Mouse (Mus musculus) CH12.LX (cell line): ENCODE measurements around the gene Kcnk2. TPM values are rescaled to one million over a fixed set of nuclear protein-coding genes. Genes with fewer than 3 reads are reported as not detected.

Source experiments
- DNase-seq: peaks from one replicate; pipeline ENCODE4 v3.0.0-alpha.2; 2013; ENCODE audit errors: extremely low read depth
- H3K27ac ChIP-seq: 2 replicates; pipeline ENCODE4 v1.5.1; 2012; ENCODE audit warnings: low read depth, mild to moderate bottlenecking, control low read depth, moderate library complexity; ENCODE audit not compliant: insufficient read depth
- H3K27me3 ChIP-seq: replicated peaks from 2 replicates; pipeline ENCODE3; 2012; ENCODE audit warnings: inconsistent platforms
- H3K36me3 ChIP-seq, 2 experiments: replicated peaks in 1 of 2; 2 replicates each; pipeline versions ENCODE3 to v1.6.1; 2012; ENCODE audit warnings: inconsistent platforms in 1 of 2, low read length in 1 of 2, mild to moderate bottlenecking in 1 of 2, mixed read lengths in 1 of 2, moderate library complexity in 1 of 2; ENCODE audit not compliant: control insufficient read depth in 1 of 2, insufficient read depth in 1 of 2
- H3K4me1 ChIP-seq, 2 experiments: 2 replicates each; pipeline ENCODE4 v1.6.1; 2012; ENCODE audit warnings: inconsistent platforms in 1 of 2, moderate library complexity in 1 of 2; ENCODE audit not compliant: insufficient read depth in 2 of 2, control insufficient read depth in 1 of 2
- H3K4me2 ChIP-seq: 2 replicates; pipeline ENCODE4 v1.6.1; 2012; ENCODE audit warnings: low read depth, mild to moderate bottlenecking, control low read depth; ENCODE audit not compliant: poor library complexity, insufficient read depth, severe bottlenecking
- H3K4me3 ChIP-seq, 3 experiments: fragments of 150-350 bp in 1 of 3; sonication (generic) in 1 of 3; replicated peaks in 1 of 3; 2 replicates each; pipeline versions ENCODE3 to v1.5.1; 2011 to 2012; ENCODE audit warnings: low read depth in 2 of 3, low read length in 2 of 3, mild to moderate bottlenecking in 2 of 3, moderate library complexity in 2 of 3, control low read depth in 1 of 3, improper control_type of control experiment in 1 of 3, inconsistent platforms in 1 of 3, mixed read lengths in 1 of 3; ENCODE audit not compliant: poor library complexity in 1 of 3
- H3K79me2 ChIP-seq: replicated peaks from 2 replicates; pipeline ENCODE4 v1.6.1; 2012; ENCODE audit warnings: mild to moderate bottlenecking, moderate library complexity; ENCODE audit not compliant: control insufficient read depth, poor library complexity, insufficient read depth, severe bottlenecking; ENCODE audit errors: extremely low read depth
- H3K9ac ChIP-seq: 2 replicates; pipeline ENCODE4 v1.6.1; 2012; ENCODE audit warnings: low read depth, mild to moderate bottlenecking, control low read depth, moderate library complexity; ENCODE audit not compliant: insufficient read depth
- H3K9me3 ChIP-seq: replicated peaks from 2 replicates; pipeline ENCODE3; 2012; ENCODE audit warnings: low read length, inconsistent platforms, mixed read lengths
- BHLHE40 ChIP-seq: IDR thresholded peaks from 2 replicates; pipeline ENCODE4 v1.6.1; 2011; ENCODE audit warnings: mild to moderate bottlenecking, low read depth, low read length, improper control_type of control experiment
- CHD2 ChIP-seq: IDR thresholded peaks from 2 replicates; pipeline ENCODE4 v1.6.1; 2011; ENCODE audit warnings: low read length, improper control_type of control experiment
- CTCF ChIP-seq, 2 experiments: IDR thresholded peaks in 1 of 2; conservative IDR thresholded peaks in 1 of 2; 2 replicates each; pipeline ENCODE4 v1.5.1; 2011 to 2012; ENCODE audit warnings: low read depth in 2 of 2, low read length in 2 of 2, improper control_type of control experiment in 1 of 2, inconsistent platforms in 1 of 2, mild to moderate bottlenecking in 1 of 2, moderate library complexity in 1 of 2
- E2F4 ChIP-seq: IDR thresholded peaks from 2 replicates; pipeline ENCODE4 v1.6.1; 2011; ENCODE audit warnings: low read depth, low read length, improper control_type of control experiment; ENCODE audit not compliant: insufficient replicate concordance
- EP300 ChIP-seq: IDR thresholded peaks from 2 replicates; pipeline ENCODE4 v1.6.1; 2011; ENCODE audit warnings: low read length, improper control_type of control experiment
- ETS1 ChIP-seq: conservative IDR thresholded peaks from 2 replicates; pipeline ENCODE4 v1.6.1; 2012; ENCODE audit warnings: low read depth, mild to moderate bottlenecking, inconsistent platforms, low read length, improper control_type of control experiment, moderate library complexity
- GABPA ChIP-seq: IDR thresholded peaks from 2 replicates; pipeline ENCODE4 v1.6.1; 2012; ENCODE audit warnings: low read depth, low read length, improper control_type of control experiment, inconsistent platforms; ENCODE audit not compliant: insufficient replicate concordance
- IRF4 ChIP-seq: IDR thresholded peaks from 2 replicates; pipeline ENCODE4 v1.6.1; 2014; ENCODE audit warnings: low read depth, mild to moderate bottlenecking, inconsistent platforms, low read length, improper control_type of control experiment
- MAFK ChIP-seq: IDR thresholded peaks from 2 replicates; pipeline ENCODE4 v1.6.1; 2011; ENCODE audit warnings: low read length, improper control_type of control experiment; ENCODE audit not compliant: insufficient replicate concordance
- MAX ChIP-seq: IDR thresholded peaks from 2 replicates; pipeline ENCODE4 v1.6.1; 2011; ENCODE audit warnings: low read length, improper control_type of control experiment
- MAZ ChIP-seq: IDR thresholded peaks from 2 replicates; pipeline ENCODE4 v1.6.1; 2012; ENCODE audit warnings: low read depth, mild to moderate bottlenecking, inconsistent platforms, low read length, improper control_type of control experiment, moderate library complexity
- PAX5 ChIP-seq: IDR thresholded peaks from 2 replicates; pipeline ENCODE4 v1.6.1; 2012; ENCODE audit warnings: low read length, inconsistent platforms, mixed read lengths
- POLR2A ChIP-seq: IDR thresholded peaks from 2 replicates; pipeline ENCODE4 v1.6.1; 2011; ENCODE audit warnings: low read depth, mild to moderate bottlenecking, improper control_type of control experiment, low read length
- RAD21 ChIP-seq: IDR thresholded peaks from 2 replicates; pipeline ENCODE4 v1.6.1; 2011; ENCODE audit warnings: low read depth, mild to moderate bottlenecking, low read length, improper control_type of control experiment, moderate library complexity
- TBP ChIP-seq: conservative IDR thresholded peaks from 2 replicates; pipeline ENCODE4 v1.6.1; 2011; ENCODE audit warnings: low read depth, low read length, improper control_type of control experiment
- TCF12 ChIP-seq: IDR thresholded peaks from 2 replicates; pipeline ENCODE4 v1.6.1; 2014; ENCODE audit warnings: low read depth, mild to moderate bottlenecking, inconsistent platforms, low read length, improper control_type of control experiment
- USF2 ChIP-seq: conservative IDR thresholded peaks from 2 replicates; pipeline ENCODE4 v1.6.1; 2011; ENCODE audit warnings: low read depth, low read length, improper control_type of control experiment
- ZC3H11A ChIP-seq: IDR thresholded peaks from 2 replicates; pipeline ENCODE4 v1.6.1; 2012; ENCODE audit warnings: low read depth, mild to moderate bottlenecking, inconsistent platforms, low read length, improper control_type of control experiment
- ZKSCAN1 ChIP-seq: IDR thresholded peaks from 2 replicates; pipeline ENCODE4 v1.6.1; 2012; ENCODE audit warnings: low read depth, inconsistent platforms, low read length, improper control_type of control experiment, borderline replicate concordance
- ZNF384 ChIP-seq: IDR thresholded peaks from 2 replicates; pipeline ENCODE4 v1.6.1; 2012; ENCODE audit warnings: low read depth, low read length, improper control_type of control experiment, inconsistent platforms
- dilution Hi-C: fragments of 300-500 bp; cut with MboI; formaldehyde crosslinking; loops from 2 replicates; pipeline ENCODE4 v1.14.3; 2020; ENCODE audit warnings: low sequenced_read_pairs; ENCODE audit not compliant: extremely low pct_unique_long_range_greater_than_20kb, extremely low pct_ligation_motif_present
- in situ Hi-C: fragments of 300-500 bp; cut with MboI; formaldehyde crosslinking; loops from 3 replicates; pipeline ENCODE4 v1.14.3; 2019; ENCODE audit warnings: low sequenced_read_pairs, low pct_ligation_motif_present, low pct_unique_long_range_greater_than_20kb, mixed read lengths
- polyA plus RNA-seq: library from polyadenylated mRNA; unstranded; fragments of >175 nt; gene quantifications from 2 replicates; pipeline ENCODE4 v1.2.1, GENCODE M21; 2012; ENCODE audit warnings: low read depth; ENCODE audit not compliant: insufficient read length
- total RNA-seq, 2 experiments: library from RNA; depleted of rRNA; stranded (reverse); fragments of 300-350 nt in 1 of 2; fragments of >200 nt in 1 of 2; gene quantifications; 2 replicates each; pipeline ENCODE4 v1.2.3; 2012 to 2014

Gene Kcnk2
- total and polyA plus RNA-seq, 3 experiments = 0.19 TPM; not detected in 2

- Histone ChIP-seq H3K27me3 (no peaks in the 10 kb centered on the region), H3K4me1 (peaks cover 0 to 14% of the 10 kb centered on the region in 2 experiments; a peak in 2 of 4 replicates), H3K9ac (no peak overlapping the region), H3K79me2 (no peaks in the 10 kb centered on the region), H3K36me3 (no peaks in the 10 kb centered on the region), H3K4me2 (no peak overlapping the region), H3K27ac (no peak overlapping the region), H3K9me3 (no peaks in the 10 kb centered on the region), H3K4me3 (no peak overlapping the region)
- dilution Hi-C loops (no loop called here), in situ Hi-C loops (no loop called here)
- no peak for TF ChIP-seq CHD2
- TF ChIP-seq MAFK = no peak
- TF ChIP-seq E2F4 = no peak
- no peak for TF ChIP-seq ZNF384
- TF ChIP-seq ZKSCAN1 = no peak
- no peak for TF ChIP-seq EP300
- TF ChIP-seq MAX = no peak
- TF ChIP-seq POLR2A = no peak
- DNase-seq = peak; percentile 27
Measured at GRCm38 (mm10) chr1:189310145-189310544, 91.9 kb downstream of the Kcnk2 start.

GRCm38 (mm10) chr1:189304988-189305522, 97.0 kb downstream of the Kcnk2 start:
- no peaks in the 10 kb centered on the region for H3K79me2 ChIP-seq
- in situ Hi-C loops (no loop called here), dilution Hi-C loops (no loop called here)
- TF ChIP-seq ETS1 = no peak
- no peak for TF ChIP-seq PAX5
- no peak for TF ChIP-seq RAD21
- TF ChIP-seq E2F4 = no peak
- TF ChIP-seq BHLHE40 = no peak
- no peak for TF ChIP-seq ZC3H11A
- TF ChIP-seq USF2 = no peak
- TF ChIP-seq TCF12 = no peak
- no peak for TF ChIP-seq GABPA
- TF ChIP-seq CTCF (conservative IDR thresholded peaks at IDR 0.05 in 1 of 2, IDR thresholded peaks at IDR 0.05 in 1 of 2; ENCODE audit: low read depth in 2 of 2, low read length in 2 of 2) = no peak
- TF ChIP-seq MAZ = no peak
- no peak for TF ChIP-seq POLR2A
- no peak for TF ChIP-seq IRF4
- TF ChIP-seq ZNF384 = no peak
- TF ChIP-seq TBP = no peak
- TF ChIP-seq EP300 = no peak
- H3K36me3 ChIP-seq = no peaks in the 10 kb centered on the region
- no peak overlapping the region for H3K4me2 ChIP-seq
- no peaks in the 10 kb centered on the region for H3K9me3 ChIP-seq
- DNase-seq = no peak
- peaks cover 0 to 5% of the 10 kb centered on the region in 2 experiments; a peak in 2 of 4 replicates for H3K4me1 ChIP-seq
- peaks cover 2% of the 10 kb centered on the region for H3K27me3 ChIP-seq
- no peak overlapping the region for H3K9ac ChIP-seq
- H3K27ac ChIP-seq = no peak overlapping the region
- H3K4me3 ChIP-seq = no peak overlapping the region
